ENCODE assay signal across 9 mouse cellular contexts in the genomic region with DNA sequence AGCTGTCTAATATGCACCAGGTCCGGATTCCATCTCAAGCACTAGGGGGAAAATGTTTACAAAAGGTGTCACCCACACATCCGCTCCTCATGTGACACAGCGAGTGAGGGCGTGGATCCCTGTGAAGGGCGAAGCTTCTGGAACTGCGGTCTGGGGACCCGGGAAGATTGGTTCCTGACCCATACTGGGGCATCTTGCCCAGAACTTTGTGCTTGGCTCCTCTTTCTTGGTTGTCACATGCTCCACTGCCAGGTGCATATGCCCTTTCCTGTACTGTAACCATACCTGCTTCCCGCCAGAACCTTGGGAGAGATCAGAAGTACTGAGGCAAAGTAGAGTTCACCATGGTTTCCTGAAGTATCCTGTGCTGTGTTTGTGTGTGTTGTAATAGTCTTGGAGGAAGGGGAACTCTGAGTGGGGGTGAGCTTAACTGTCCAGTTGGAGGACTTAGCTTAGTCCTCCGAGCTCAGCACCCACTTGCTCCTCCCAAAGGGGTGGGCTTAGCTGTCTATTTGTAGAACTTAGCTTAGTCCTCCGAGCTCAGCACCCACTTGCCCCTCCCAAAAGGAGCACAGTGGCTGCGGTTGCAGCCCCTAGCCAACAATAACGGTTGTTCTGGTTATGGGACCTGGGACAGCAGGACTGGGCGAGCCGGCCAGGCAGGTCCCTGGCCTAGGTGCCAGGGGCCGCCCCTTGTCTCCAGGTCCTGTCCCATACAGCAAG. TPM values are rescaled to one million over a fixed set of nuclear protein-coding genes. Genes with fewer than 3 reads are reported as not detected.
A peak's percentile ranks its signal among the peaks of the same experiment; 100 is the strongest.
DNase-seq lines count a peak whose midpoint lies in the region; ATAC-seq and TF ChIP-seq lines count a peak whose summit lies in the region.
"Had no signal": no experiment of that assay in that cellular context is flagged by ENCODE, and none has a peak within 500 bp of the region (broad histone marks: within the 10 kb centered on the region; RNA-seq: fewer than 3 reads in every experiment).

Gene Cracr2b, plus strand, starts transcription at position 704 of the 723 bp plus-strand sequence.

- ATAC-seq in forebrain, postnatal 0 days, result no peak
- no peak for ATAC-seq in hindbrain, postnatal 0 days
- peak; percentile 23 for ATAC-seq in megakaryocyte, adult 5-6 weeks (ENCODE audit: poor library complexity, severe bottlenecking)

- 74% methylated on average over 15 of the region's 15 CpGs for WGBS in forebrain, postnatal 0 days
- WGBS in hindbrain, postnatal 0 days, result 70% methylated on average over 15 of the region's 15 CpGs

- H3K9ac ChIP-seq in ES-Bruce4 (ENCODE audit: low read depth, poor library complexity, severe bottlenecking), result peak within 1 kb of the TSS; percentile 53
- H3K9ac ChIP-seq in forebrain, postnatal 0 days, result peak within 1 kb of the TSS; percentile 45
- peak within 1 kb of the TSS; percentile 46; the same call in 1 of the 2 replicates for H3K9ac ChIP-seq in hindbrain, postnatal 0 days (replicated peaks; ENCODE audit: low read length)

- no peaks in the 10 kb centered on the region for H3K9me3 ChIP-seq in ES-Bruce4 (replicated peaks; ENCODE audit: control insufficient read depth, insufficient read depth, low read length, poor library complexity, severe bottlenecking)
- no peaks in the 10 kb centered on the region for H3K9me3 ChIP-seq in forebrain, postnatal 0 days (ENCODE audit: low read length)
- H3K9me3 ChIP-seq in hindbrain, postnatal 0 days (ENCODE audit: low read length), result no peaks in the 10 kb centered on the region

- peak within 1 kb of the TSS; percentile 68 for H3K4me2 ChIP-seq in forebrain, postnatal 0 days (ENCODE audit: low read depth)
- peak within 1 kb of the TSS; percentile 69 for H3K4me2 ChIP-seq in hindbrain, postnatal 0 days (ENCODE audit: low read depth, low read length)

- H3K27ac ChIP-seq in ES-Bruce4 (ENCODE audit: insufficient read depth, low read length), result no peak within 1 kb of the TSS
- no peak within 1 kb of the TSS for H3K27ac ChIP-seq in forebrain, postnatal 0 days (ENCODE audit: low read depth, low read length)
- H3K27ac ChIP-seq in hindbrain, postnatal 0 days, result no peak within 1 kb of the TSS

- TF ChIP-seq CTCF in ES-Bruce4 (IDR thresholded peaks at IDR 0.05; ENCODE audit: low read depth, low read length), result no peak
- TF ChIP-seq CTCF in forebrain, postnatal 0 days (IDR thresholded peaks at IDR 0.05; ENCODE audit: low read depth), result no peak
- no peak for TF ChIP-seq CTCF in hindbrain, postnatal 0 days (IDR thresholded peaks at IDR 0.05; ENCODE audit: low read depth)

- no peaks in the 10 kb centered on the region for H3K27me3 ChIP-seq in ES-Bruce4 (ENCODE audit: control insufficient read depth, insufficient read depth, low read length, poor library complexity, severe bottlenecking)
- peaks cover 41% of the 10 kb centered on the region for H3K27me3 ChIP-seq in forebrain, postnatal 0 days (ENCODE audit: insufficient read depth, low read length)
- H3K27me3 ChIP-seq in hindbrain, postnatal 0 days (ENCODE audit: insufficient read depth, low read length), result peaks cover 28% of the 10 kb centered on the region

- H3K4me3 ChIP-seq in ES-Bruce4 (ENCODE audit: low read depth, low read length), result peak within 1 kb of the TSS; percentile 56
- H3K4me3 ChIP-seq in forebrain, postnatal 0 days (ENCODE audit: low read depth, low read length), result peak within 1 kb of the TSS; percentile 34
- H3K4me3 ChIP-seq in hindbrain, postnatal 0 days (ENCODE audit: low read length), result peak within 1 kb of the TSS; percentile 37

- TF ChIP-seq EP300 in ES-Bruce4 (IDR thresholded peaks at IDR 0.05; ENCODE audit: insufficient read depth, low read depth, low read length), result no peak

- no peak for TF ChIP-seq POLR2A in ES-Bruce4 (IDR thresholded peaks at IDR 0.05; ENCODE audit: insufficient read depth, low read length)

- peaks cover 2% of the 10 kb centered on the region for H3K4me1 ChIP-seq in ES-Bruce4 (ENCODE audit: control insufficient read depth, insufficient read depth, low read length)
- peaks cover 9% of the 10 kb centered on the region for H3K4me1 ChIP-seq in forebrain, postnatal 0 days (ENCODE audit: insufficient read depth)
- H3K4me1 ChIP-seq in hindbrain, postnatal 0 days (ENCODE audit: insufficient read depth, low read length), result 0 out of 2 replicates have a peak, but pooled peaks cover 8% of the 10 kb centered on the region

- peak; percentile 32 to 65 for DNase-seq in adrenal gland, adult (ENCODE audit: inconsistent age in 2 of 2, low spot score in 1 of 2)
- DNase-seq in adrenal gland, postnatal 36 days, result no peak
- DNase-seq in forebrain, postnatal 0 days, result no peak
- no peak for DNase-seq in hindbrain, postnatal 0 days (ENCODE audit: low spot score)
- DNase-seq in yolk sac, embryonic 10.5 days (ENCODE audit: low spot score), result no peak
- no peak for DNase-seq in embryo, embryonic 9.5 days (ENCODE audit: extremely low spot score)

- no peaks in the 10 kb centered on the region for H3K36me3 ChIP-seq in ES-Bruce4 (ENCODE audit: control insufficient read depth, insufficient read depth, low read length, poor library complexity, severe bottlenecking)
- peaks cover 16% of the 10 kb centered on the region for H3K36me3 ChIP-seq in forebrain, postnatal 0 days (ENCODE audit: insufficient read depth)
- 0 out of 2 replicates have a peak, but pooled peaks cover 4% of the 10 kb centered on the region for H3K36me3 ChIP-seq in hindbrain, postnatal 0 days (ENCODE audit: insufficient read depth, low read length)

RNA-seq across cellular contexts. Expression of gene Cracr2b, which starts in this region (rescaled TPM):
- total RNA-seq in adrenal gland, postnatal 36 days (2021), result 10 to 100 TPM in 1 of 2 experiments, 1 to 10 TPM in 1; 9.5 to 13.1 TPM
- polyA plus RNA-seq in ES-Bruce4 (2011; ENCODE audit: insufficient read depth, insufficient read length, low read depth, missing spikeins), result 13.5 and 14.0 TPM in 2 replicates
- 4.5 and 7.2 TPM in 2 replicates for total RNA-seq in forebrain, postnatal 0 days (2014; rRNA removed)
- polyA plus RNA-seq in forebrain, postnatal 0 days (2015; fragmentation: Nextera tagmentation; extraction: Ambion mirVana), result 5.2 and 6.7 TPM in 2 replicates
- 2.1 and 5.0 TPM in 2 replicates for total RNA-seq in hindbrain, postnatal 0 days (2014; rRNA removed)
- 6.7 and 9.1 TPM in 2 replicates for polyA plus RNA-seq in hindbrain, postnatal 0 days (2015; fragmentation: Nextera tagmentation; extraction: Ambion mirVana)
- 1.6 and 1.8 TPM in 2 replicates for total RNA-seq in megakaryocyte, adult 5-6 weeks (2015)
- total RNA-seq in megakaryocyte, adult 5-6 weeks (2017), result 1.5 and 2.0 TPM in 2 replicates
- total RNA-seq: common myeloid progenitor, adult 5-6 weeks had no signal

Comparison
In these comparisons a context has a peak if more than half of its experiments do, and no peak if none do; other contexts are left out.
1. DNase-seq: peak in adrenal gland, adult (2 of 2); none in adrenal gland, postnatal 36 days (0 of 2), forebrain, postnatal 0 days (single experiment), hindbrain, postnatal 0 days (single experiment), yolk sac, embryonic 10.5 days (single experiment) and embryo, embryonic 9.5 days (single experiment).
2. Peak in every context shown above with its lines, with median percentiles within 50 percentile points of each other: H3K4me3 ChIP-seq and H3K9ac ChIP-seq.